Mouse (Mus musculus) CH12.LX (cell line): Measurements from ENCODE around the gene Tob1. TPM values are rescaled to one million over a fixed set of nuclear protein-coding genes. Genes with fewer than 3 reads are reported as not detected.

Source experiments
- DNase-seq: peaks from one replicate; pipeline ENCODE4 v3.0.0-alpha.2; 2013; ENCODE audit errors: extremely low read depth
- H3K27ac ChIP-seq: 2 replicates; pipeline ENCODE4 v1.5.1; 2012; ENCODE audit warnings: low read depth, mild to moderate bottlenecking, control low read depth, moderate library complexity; ENCODE audit not compliant: insufficient read depth
- H3K27me3 ChIP-seq: replicated peaks from 2 replicates; pipeline ENCODE3; 2012; ENCODE audit warnings: inconsistent platforms
- H3K36me3 ChIP-seq, 2 experiments: replicated peaks in 1 of 2; 2 replicates each; pipeline versions ENCODE3 to v1.6.1; 2012; ENCODE audit warnings: inconsistent platforms in 1 of 2, low read length in 1 of 2, mild to moderate bottlenecking in 1 of 2, mixed read lengths in 1 of 2, moderate library complexity in 1 of 2; ENCODE audit not compliant: control insufficient read depth in 1 of 2, insufficient read depth in 1 of 2
- H3K4me1 ChIP-seq, 2 experiments: 2 replicates each; pipeline ENCODE4 v1.6.1; 2012; ENCODE audit warnings: inconsistent platforms in 1 of 2, moderate library complexity in 1 of 2; ENCODE audit not compliant: insufficient read depth in 2 of 2, control insufficient read depth in 1 of 2
- H3K4me2 ChIP-seq: 2 replicates; pipeline ENCODE4 v1.6.1; 2012; ENCODE audit warnings: low read depth, mild to moderate bottlenecking, control low read depth; ENCODE audit not compliant: poor library complexity, insufficient read depth, severe bottlenecking
- H3K4me3 ChIP-seq, 3 experiments: fragments of 150-350 bp in 1 of 3; sonication (generic) in 1 of 3; replicated peaks in 1 of 3; 2 replicates each; pipeline versions ENCODE3 to v1.5.1; 2011 to 2012; ENCODE audit warnings: low read depth in 2 of 3, low read length in 2 of 3, mild to moderate bottlenecking in 2 of 3, moderate library complexity in 2 of 3, control low read depth in 1 of 3, improper control_type of control experiment in 1 of 3, inconsistent platforms in 1 of 3, mixed read lengths in 1 of 3; ENCODE audit not compliant: poor library complexity in 1 of 3
- H3K79me2 ChIP-seq: replicated peaks from 2 replicates; pipeline ENCODE4 v1.6.1; 2012; ENCODE audit warnings: mild to moderate bottlenecking, moderate library complexity; ENCODE audit not compliant: control insufficient read depth, poor library complexity, insufficient read depth, severe bottlenecking; ENCODE audit errors: extremely low read depth
- H3K9ac ChIP-seq: 2 replicates; pipeline ENCODE4 v1.6.1; 2012; ENCODE audit warnings: low read depth, mild to moderate bottlenecking, control low read depth, moderate library complexity; ENCODE audit not compliant: insufficient read depth
- H3K9me3 ChIP-seq: replicated peaks from 2 replicates; pipeline ENCODE3; 2012; ENCODE audit warnings: low read length, inconsistent platforms, mixed read lengths
- BHLHE40 ChIP-seq: IDR thresholded peaks from 2 replicates; pipeline ENCODE4 v1.6.1; 2011; ENCODE audit warnings: mild to moderate bottlenecking, low read depth, low read length, improper control_type of control experiment
- CHD1 ChIP-seq: IDR thresholded peaks from 2 replicates; pipeline ENCODE4 v1.6.1; 2012; ENCODE audit warnings: low read depth, low read length, improper control_type of control experiment, inconsistent platforms
- CTCF ChIP-seq, 2 experiments: IDR thresholded peaks in 1 of 2; conservative IDR thresholded peaks in 1 of 2; 2 replicates each; pipeline ENCODE4 v1.5.1; 2011 to 2012; ENCODE audit warnings: low read depth in 2 of 2, low read length in 2 of 2, improper control_type of control experiment in 1 of 2, inconsistent platforms in 1 of 2, mild to moderate bottlenecking in 1 of 2, moderate library complexity in 1 of 2
- ELF1 ChIP-seq: IDR thresholded peaks from 2 replicates; pipeline ENCODE4 v1.6.1; 2014; ENCODE audit warnings: low read depth, mild to moderate bottlenecking, inconsistent platforms, low read length, improper control_type of control experiment
- GABPA ChIP-seq: IDR thresholded peaks from 2 replicates; pipeline ENCODE4 v1.6.1; 2012; ENCODE audit warnings: low read depth, low read length, improper control_type of control experiment, inconsistent platforms; ENCODE audit not compliant: insufficient replicate concordance
- JUND ChIP-seq: conservative IDR thresholded peaks from 2 replicates; pipeline ENCODE4 v1.6.1; 2011; ENCODE audit warnings: low read depth, low read length, improper control_type of control experiment
- KAT2A ChIP-seq: IDR thresholded peaks from 2 replicates; pipeline ENCODE4 v1.6.1; 2012; ENCODE audit warnings: low read length, improper control_type of control experiment, inconsistent platforms; ENCODE audit not compliant: insufficient replicate concordance
- MAFK ChIP-seq: IDR thresholded peaks from 2 replicates; pipeline ENCODE4 v1.6.1; 2011; ENCODE audit warnings: low read length, improper control_type of control experiment; ENCODE audit not compliant: insufficient replicate concordance
- MAX ChIP-seq: IDR thresholded peaks from 2 replicates; pipeline ENCODE4 v1.6.1; 2011; ENCODE audit warnings: low read length, improper control_type of control experiment
- MAZ ChIP-seq: IDR thresholded peaks from 2 replicates; pipeline ENCODE4 v1.6.1; 2012; ENCODE audit warnings: low read depth, mild to moderate bottlenecking, inconsistent platforms, low read length, improper control_type of control experiment, moderate library complexity
- MEF2A ChIP-seq: IDR thresholded peaks from 2 replicates; pipeline ENCODE4 v1.6.1; 2014; ENCODE audit warnings: low read depth, mild to moderate bottlenecking, inconsistent platforms, low read length, improper control_type of control experiment, borderline replicate concordance
- MYC ChIP-seq: IDR thresholded peaks from 2 replicates; pipeline ENCODE4 v1.6.1; 2011; ENCODE audit warnings: low read depth, mild to moderate bottlenecking, improper control_type of control experiment, low read length
- NELFE ChIP-seq: IDR thresholded peaks from 2 replicates; pipeline ENCODE4 v1.6.1; 2011; ENCODE audit warnings: low read depth, low read length, improper control_type of control experiment
- NRF1 ChIP-seq: IDR thresholded peaks from 2 replicates; pipeline ENCODE4 v1.6.1; 2014; ENCODE audit warnings: low read depth, mild to moderate bottlenecking, inconsistent platforms, low read length, improper control_type of control experiment, moderate library complexity
- POLR2AphosphoS2 ChIP-seq: IDR thresholded peaks from 2 replicates; pipeline ENCODE4 v1.6.1; 2011; ENCODE audit warnings: low read depth, low read length, improper control_type of control experiment
- RCOR1 ChIP-seq: conservative IDR thresholded peaks from 2 replicates; pipeline ENCODE4 v1.6.1; 2012; ENCODE audit warnings: low read depth, mild to moderate bottlenecking, inconsistent platforms, low read length, improper control_type of control experiment
- SIN3A ChIP-seq: IDR thresholded peaks from 2 replicates; pipeline ENCODE4 v1.6.1; 2012; ENCODE audit warnings: low read length, improper control_type of control experiment, inconsistent platforms
- SMC3 ChIP-seq: IDR thresholded peaks from 2 replicates; pipeline ENCODE4 v1.6.1; 2011; ENCODE audit warnings: low read depth, low read length, improper control_type of control experiment
- TCF12 ChIP-seq: IDR thresholded peaks from 2 replicates; pipeline ENCODE4 v1.6.1; 2014; ENCODE audit warnings: low read depth, mild to moderate bottlenecking, inconsistent platforms, low read length, improper control_type of control experiment
- UBTF ChIP-seq: IDR thresholded peaks from 2 replicates; pipeline ENCODE4 v1.6.1; 2012; ENCODE audit warnings: low read depth, mild to moderate bottlenecking, inconsistent platforms, low read length, improper control_type of control experiment, moderate library complexity
- USF1 ChIP-seq: IDR thresholded peaks from 2 replicates; pipeline ENCODE4 v1.6.1; 2014; ENCODE audit warnings: low read depth, mild to moderate bottlenecking, inconsistent platforms, low read length, improper control_type of control experiment
- USF2 ChIP-seq: conservative IDR thresholded peaks from 2 replicates; pipeline ENCODE4 v1.6.1; 2011; ENCODE audit warnings: low read depth, low read length, improper control_type of control experiment
- ZC3H11A ChIP-seq: IDR thresholded peaks from 2 replicates; pipeline ENCODE4 v1.6.1; 2012; ENCODE audit warnings: low read depth, mild to moderate bottlenecking, inconsistent platforms, low read length, improper control_type of control experiment
- ZNF384 ChIP-seq: IDR thresholded peaks from 2 replicates; pipeline ENCODE4 v1.6.1; 2012; ENCODE audit warnings: low read depth, low read length, improper control_type of control experiment, inconsistent platforms
- dilution Hi-C: fragments of 300-500 bp; cut with MboI; formaldehyde crosslinking; loops from 2 replicates; pipeline ENCODE4 v1.14.3; 2020; ENCODE audit warnings: low sequenced_read_pairs; ENCODE audit not compliant: extremely low pct_unique_long_range_greater_than_20kb, extremely low pct_ligation_motif_present
- in situ Hi-C: fragments of 300-500 bp; cut with MboI; formaldehyde crosslinking; loops from 3 replicates; pipeline ENCODE4 v1.14.3; 2019; ENCODE audit warnings: low sequenced_read_pairs, low pct_ligation_motif_present, low pct_unique_long_range_greater_than_20kb, mixed read lengths
- polyA plus RNA-seq: library from polyadenylated mRNA; unstranded; fragments of >175 nt; gene quantifications from 2 replicates; pipeline ENCODE4 v1.2.1, GENCODE M21; 2012; ENCODE audit warnings: low read depth; ENCODE audit not compliant: insufficient read length
- total RNA-seq, 2 experiments: library from RNA; depleted of rRNA; stranded (reverse); fragments of 300-350 nt in 1 of 2; fragments of >200 nt in 1 of 2; gene quantifications; 2 replicates each; pipeline ENCODE4 v1.2.3; 2012 to 2014

Gene Tob1
- total and polyA plus RNA-seq, 3 experiments = 9.0 to 14.3 (median 10.6) TPM

GRCm38 (mm10) chr11:94175288-94175687 lies 36.0 kb upstream of the Tob1 start:
- TF ChIP-seq SMC3 = no peak
- no peak for TF ChIP-seq KAT2A
- no peak for TF ChIP-seq MAZ
- no peak for TF ChIP-seq ZC3H11A
- TF ChIP-seq CTCF (conservative IDR thresholded peaks at IDR 0.05 in 1 of 2, IDR thresholded peaks at IDR 0.05 in 1 of 2; ENCODE audit: low read depth in 2 of 2, low read length in 2 of 2) = no peak
- no peak for TF ChIP-seq RCOR1
- TF ChIP-seq MEF2A = no peak
- no peak for TF ChIP-seq ZNF384
- TF ChIP-seq NRF1 = no peak
- TF ChIP-seq, all 38 proteins: peak for 0
- DNase-seq = no peak
- peaks cover 11% of the 10 kb centered on the region for H3K9me3 ChIP-seq
- H3K9ac ChIP-seq = no peak overlapping the region
- no peaks in the 10 kb centered on the region for H3K36me3 ChIP-seq
- H3K4me2 ChIP-seq = no peak overlapping the region
- H3K27ac ChIP-seq = no peak overlapping the region
- in situ Hi-C loops = no loop called here
- no peaks in the 10 kb centered on the region for H3K79me2 ChIP-seq
- dilution Hi-C loops = no loop called here
- H3K4me3 ChIP-seq = no peak overlapping the region
- peaks cover 6 to 7% of the 10 kb centered on the region in 2 experiments; a peak in 2 of 4 replicates for H3K4me1 ChIP-seq
- peaks cover 12% of the 10 kb centered on the region for H3K27me3 ChIP-seq

GRCm38 (mm10) chr11:94175694-94176093 lies 35.6 kb upstream of the Tob1 start:
- peaks cover 8% of the 10 kb centered on the region for H3K27me3 ChIP-seq
- no peaks in the 10 kb centered on the region for H3K79me2 ChIP-seq
- no peak overlapping the region for H3K27ac ChIP-seq
- TF ChIP-seq SIN3A (no peak), POLR2AphosphoS2 (no peak), MYC (no peak), NRF1 (no peak), USF2 (no peak), GABPA (no peak), BHLHE40 (no peak), USF1 (no peak), ZC3H11A (no peak), TCF12 (no peak), JUND (no peak), MAFK (no peak), ELF1 (no peak), CHD1 (no peak), UBTF (no peak), MAX (no peak), NELFE (no peak)
- TF ChIP-seq, all 38 proteins: peak for 0
- Histone ChIP-seq H3K4me1 (peaks cover 6 to 7% of the 10 kb centered on the region in 2 experiments; a peak in 2 of 4 replicates), H3K4me3 (no peak overlapping the region), H3K36me3 (no peaks in the 10 kb centered on the region), H3K9ac (no peak overlapping the region), H3K4me2 (no peak overlapping the region), H3K9me3 (peaks cover 7% of the 10 kb centered on the region)
- no peak for DNase-seq
- in situ Hi-C loops = no loop called here
- dilution Hi-C loops = no loop called here
